Mouse (Mus musculus): ENCODE results near the gene Cabp4. TPM values are rescaled to one million over a fixed set of nuclear protein-coding genes. Genes with fewer than 3 reads are reported as not detected.

Gene Cabp4
- total and polyA plus RNA-seq, 2 experiments from 2014 or later: 0.36 TPM; not detected in 1

DNA sequence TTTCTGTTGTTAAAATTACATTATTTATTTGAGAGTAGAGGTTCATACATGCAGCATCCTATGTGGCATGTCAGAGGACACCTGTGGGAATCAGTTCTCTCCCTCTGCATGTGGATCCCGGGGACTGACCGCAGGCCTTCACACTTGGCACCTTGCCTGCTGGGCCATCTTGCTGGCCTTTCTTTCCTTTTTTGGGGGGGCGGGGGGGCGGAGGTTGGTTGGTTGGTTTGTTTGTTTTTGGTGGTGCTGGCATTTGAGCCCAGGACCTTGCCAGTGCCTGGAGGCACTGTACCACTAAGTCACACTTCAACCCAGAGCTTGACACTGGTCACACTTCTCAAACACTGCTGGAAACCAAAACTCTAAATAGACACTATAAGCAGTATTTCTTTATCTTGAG is 9.5 kb downstream of the Cabp4 start:
- WGBS: 88% methylated on average over 4 of the region's 4 CpGs
- no peak overlapping the region for H3K4me2 ChIP-seq (ENCODE audit: low read depth, low read length, poor library complexity, severe bottlenecking)
- DNase-seq (ENCODE audit: low spot score): no peak

DNA sequence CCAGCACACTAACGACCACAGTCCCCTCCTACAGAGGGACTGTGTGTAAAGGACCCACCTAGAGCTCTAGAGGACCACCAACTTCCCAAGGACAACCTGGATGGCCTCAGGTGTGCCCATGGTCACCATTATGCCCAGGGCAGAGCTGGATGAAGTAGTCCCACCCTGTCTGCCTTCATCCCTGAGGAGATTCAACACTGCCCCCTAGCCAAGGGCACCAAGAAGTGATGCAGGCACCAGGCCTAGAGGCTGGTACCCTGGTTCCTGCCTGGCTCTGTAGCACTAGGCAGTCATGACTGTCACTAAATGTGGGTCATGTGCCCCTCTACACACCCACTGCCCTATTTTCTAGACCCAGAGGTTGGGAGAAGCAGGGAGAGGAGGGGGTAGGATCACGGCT is 12.1 kb downstream of the Cabp4 start:
- 0 out of 2 replicates have a peak, but pooled peaks cover 9% of the 10 kb centered on the region for H3K4me1 ChIP-seq (ENCODE audit: insufficient read depth, low read length)
- no peaks in the 10 kb centered on the region for H3K27me3 ChIP-seq (ENCODE audit: insufficient read depth, low read length)
- no peak overlapping the region for H3K4me2 ChIP-seq (ENCODE audit: low read depth, low read length, poor library complexity, severe bottlenecking)
- DNase-seq (ENCODE audit: low spot score) (no peak), ATAC-seq (ENCODE audit: low FRiP score) (no peak)
- no peak overlapping the region for H3K9ac ChIP-seq (replicated peaks; ENCODE audit: low read length, poor library complexity, severe bottlenecking)
- peaks cover 37% of the 10 kb centered on the region for H3K36me3 ChIP-seq (ENCODE audit: insufficient read depth, low read length)
- 85% methylated on average over 2 of the region's 2 CpGs for WGBS
- no peak overlapping the region for H3K27ac ChIP-seq (ENCODE audit: low read depth, low read length)
- H3K9me3 ChIP-seq (ENCODE audit: low read length): no peaks in the 10 kb centered on the region
- H3K4me3 ChIP-seq (ENCODE audit: low read depth, low read length): no peak overlapping the region
- no peak for TF ChIP-seq CTCF (IDR thresholded peaks at IDR 0.05)

More for the DNA sequence above, 9.5 kb downstream of the Cabp4 start:
- Histone ChIP-seq H3K27me3 (ENCODE audit: insufficient read depth, low read length) (no peaks in the 10 kb centered on the region), H3K9ac (replicated peaks; ENCODE audit: low read length, poor library complexity, severe bottlenecking) (no peak overlapping the region), H3K36me3 (ENCODE audit: insufficient read depth, low read length) (peaks cover 28% of the 10 kb centered on the region), H3K4me1 (ENCODE audit: insufficient read depth, low read length) (no peaks in the 10 kb centered on the region), H3K27ac (ENCODE audit: low read depth, low read length) (no peak overlapping the region), H3K9me3 (ENCODE audit: low read length) (no peaks in the 10 kb centered on the region), H3K4me3 (ENCODE audit: low read depth, low read length) (no peak overlapping the region)
- TF ChIP-seq CTCF (IDR thresholded peaks at IDR 0.05): no peak
- ATAC-seq (ENCODE audit: low FRiP score): no peak

DNA sequence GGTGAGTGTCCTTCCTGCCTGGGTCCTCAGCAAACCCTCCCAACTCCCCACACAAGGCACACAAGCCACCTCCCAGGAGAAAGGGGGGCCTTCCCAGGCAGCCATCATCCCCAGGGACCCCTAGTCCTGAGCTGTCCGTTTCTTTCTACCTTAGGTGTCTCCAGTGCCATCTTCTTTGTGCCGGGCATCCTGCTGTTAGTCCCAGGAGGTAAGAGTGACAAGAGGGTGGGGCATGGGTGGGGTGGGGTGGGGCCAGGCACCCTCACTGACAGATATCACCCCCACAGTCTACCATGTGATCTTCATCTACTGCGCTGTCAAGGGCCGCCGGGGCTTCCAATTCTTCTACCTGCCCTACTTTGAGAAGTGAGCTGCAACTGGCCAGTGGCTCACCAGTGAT is 12.8 kb downstream of the Cabp4 start:
- no peaks in the 10 kb centered on the region for H3K27me3 ChIP-seq (ENCODE audit: insufficient read depth, low read length)
- no peak overlapping the region for H3K4me2 ChIP-seq (ENCODE audit: low read depth, low read length, poor library complexity, severe bottlenecking)
- DNase-seq (ENCODE audit: low spot score) (no peak), ATAC-seq (ENCODE audit: low FRiP score) (no peak)
- no peak overlapping the region for H3K9ac ChIP-seq (replicated peaks; ENCODE audit: low read length, poor library complexity, severe bottlenecking)
- H3K4me1 ChIP-seq (ENCODE audit: insufficient read depth, low read length): peaks cover 12% of the 10 kb centered on the region; the same call in 1 of the 2 replicates
- peaks cover 37% of the 10 kb centered on the region for H3K36me3 ChIP-seq (ENCODE audit: insufficient read depth, low read length)
- no peak for TF ChIP-seq CTCF (IDR thresholded peaks at IDR 0.05)
- H3K9me3 ChIP-seq (ENCODE audit: low read length): no peaks in the 10 kb centered on the region
- no peak overlapping the region for H3K27ac ChIP-seq (ENCODE audit: low read depth, low read length)
- H3K4me3 ChIP-seq (ENCODE audit: low read depth, low read length): no peak overlapping the region
- 98% methylated on average over 5 of the region's 5 CpGs for WGBS

DNA sequence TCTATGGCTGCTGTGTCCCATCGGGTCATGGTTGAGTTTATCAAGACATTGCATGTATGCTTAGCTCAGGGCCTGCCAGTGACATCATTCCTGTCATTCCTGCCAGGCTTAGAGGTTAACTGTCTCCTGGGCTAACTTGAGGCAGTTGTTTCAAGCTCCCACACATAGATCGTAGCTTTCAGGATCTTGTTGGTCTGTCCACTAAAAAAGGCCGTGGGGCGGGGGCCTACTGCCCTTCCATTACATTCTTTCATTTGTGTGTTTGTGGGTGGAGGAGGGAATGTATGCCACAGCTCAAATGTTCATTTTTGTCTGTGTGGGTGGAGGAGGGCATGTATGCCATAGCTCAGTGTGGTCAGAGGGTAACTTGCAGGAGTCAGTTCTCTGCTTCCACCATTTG is 13.7 kb downstream of the Cabp4 start:
- Histone ChIP-seq H3K27me3 (ENCODE audit: insufficient read depth, low read length) (no peaks in the 10 kb centered on the region), H3K4me2 (ENCODE audit: low read depth, low read length, poor library complexity, severe bottlenecking) (no peak overlapping the region), H3K36me3 (ENCODE audit: insufficient read depth, low read length) (peaks cover 37% of the 10 kb centered on the region), H3K4me3 (ENCODE audit: low read depth, low read length) (no peak overlapping the region), H3K9me3 (ENCODE audit: low read length) (no peaks in the 10 kb centered on the region), H3K4me1 (ENCODE audit: insufficient read depth, low read length) (peaks cover 12% of the 10 kb centered on the region; the same call in 1 of the 2 replicates), H3K9ac (replicated peaks; ENCODE audit: low read length, poor library complexity, severe bottlenecking) (no peak overlapping the region), H3K27ac (ENCODE audit: low read depth, low read length) (no peak overlapping the region)
- TF ChIP-seq CTCF (IDR thresholded peaks at IDR 0.05): no peak
- DNase-seq (ENCODE audit: low spot score) (no peak), ATAC-seq (ENCODE audit: low FRiP score) (no peak)
- 95% methylated on average over 4 of the region's 4 CpGs for WGBS

DNA sequence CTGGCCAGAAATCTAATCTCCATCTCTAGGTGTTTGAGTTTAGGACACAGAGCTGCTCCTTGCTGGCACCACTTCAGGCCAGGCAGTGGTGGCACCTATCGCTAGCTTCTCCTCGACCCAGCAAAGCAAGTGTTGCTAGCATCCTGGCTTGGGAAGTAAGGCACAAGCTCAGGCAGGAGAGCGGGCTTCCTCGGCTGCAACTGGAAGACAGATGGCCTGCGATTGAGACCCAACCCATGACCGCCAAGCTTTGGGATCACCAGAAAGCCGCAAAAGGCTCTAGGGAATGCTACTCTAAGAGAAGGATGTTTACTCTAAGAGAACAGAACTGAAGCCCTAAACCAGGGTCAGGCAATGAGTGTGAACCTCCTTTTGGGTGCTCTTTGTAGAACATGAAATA is 14.4 kb downstream of the Cabp4 start:
- Histone ChIP-seq H3K27ac (ENCODE audit: low read depth, low read length) (no peak overlapping the region), H3K36me3 (ENCODE audit: insufficient read depth, low read length) (peaks cover 37% of the 10 kb centered on the region), H3K4me2 (ENCODE audit: low read depth, low read length, poor library complexity, severe bottlenecking) (no peak overlapping the region), H3K4me3 (ENCODE audit: low read depth, low read length) (no peak overlapping the region), H3K9me3 (ENCODE audit: low read length) (no peaks in the 10 kb centered on the region), H3K27me3 (ENCODE audit: insufficient read depth, low read length) (no peaks in the 10 kb centered on the region), H3K9ac (replicated peaks; ENCODE audit: low read length, poor library complexity, severe bottlenecking) (no peak overlapping the region), H3K4me1 (ENCODE audit: insufficient read depth, low read length) (peaks cover 12% of the 10 kb centered on the region; the same call in 1 of the 2 replicates)
- DNase-seq (ENCODE audit: low spot score) (no peak), ATAC-seq (ENCODE audit: low FRiP score) (no peak)
- no peak for TF ChIP-seq CTCF (IDR thresholded peaks at IDR 0.05)
- 98% methylated on average over 7 of the region's 7 CpGs for WGBS

DNA sequence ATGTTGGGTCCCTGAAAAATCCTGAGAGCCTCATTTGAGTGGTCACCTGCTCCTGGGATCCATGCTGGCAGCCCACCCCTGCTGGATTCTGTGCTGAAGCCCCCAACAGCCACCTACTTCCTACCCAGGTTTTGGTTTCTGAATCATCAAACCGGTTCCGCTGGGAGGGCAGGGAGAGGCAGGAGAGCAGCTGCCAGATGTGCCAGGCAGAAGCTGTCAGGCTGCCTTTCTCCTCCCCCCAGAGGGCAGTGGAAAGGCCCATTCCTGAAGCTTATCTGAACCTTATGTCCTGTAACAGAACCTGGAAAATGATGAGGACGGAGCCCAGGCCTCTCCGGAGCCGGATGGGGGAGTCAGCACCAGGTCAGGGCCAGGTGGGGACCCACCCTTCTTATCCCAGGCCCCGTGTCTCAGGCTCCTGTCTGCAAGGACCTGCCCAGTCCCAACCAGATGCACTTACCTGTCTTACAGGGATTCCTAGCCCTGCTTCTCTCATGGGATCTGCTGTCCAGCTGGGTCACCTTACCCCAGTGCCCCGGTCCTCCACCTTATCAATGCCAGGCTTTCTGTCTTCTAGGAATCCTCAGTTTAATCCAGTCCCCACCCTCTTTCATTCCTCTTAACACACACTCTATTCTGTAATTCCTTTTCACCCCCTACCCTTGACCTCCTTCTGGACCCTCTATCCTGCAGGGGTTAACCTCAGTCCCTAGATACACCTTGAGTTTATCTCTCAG is 16.9 kb downstream of the Cabp4 start:
- Histone ChIP-seq H3K4me2 (ENCODE audit: low read depth, low read length, poor library complexity, severe bottlenecking) (peak overlapping the region; percentile 58), H3K4me1 (ENCODE audit: insufficient read depth, low read length) (peaks cover 12% of the 10 kb centered on the region; the same call in 1 of the 2 replicates), H3K27me3 (ENCODE audit: insufficient read depth, low read length) (no peaks in the 10 kb centered on the region), H3K4me3 (ENCODE audit: low read depth, low read length) (peak overlapping the region; percentile 76), H3K36me3 (ENCODE audit: insufficient read depth, low read length) (peaks cover 25% of the 10 kb centered on the region), H3K27ac (ENCODE audit: low read depth, low read length) (peak overlapping the region; percentile 75; the same call in 1 of the 2 replicates), H3K9ac (replicated peaks; ENCODE audit: low read length, poor library complexity, severe bottlenecking) (peak overlapping the region; percentile 86), H3K9me3 (ENCODE audit: low read length) (no peaks in the 10 kb centered on the region)
- DNase-seq (ENCODE audit: low spot score) (no peak), ATAC-seq (ENCODE audit: low FRiP score) (no peak)
- no peak for TF ChIP-seq CTCF (IDR thresholded peaks at IDR 0.05)
- 79% methylated on average over 7 of the region's 7 CpGs for WGBS
